Mouse (Mus musculus) hematopoietic stem cell, adult 5-6 weeks (primary cell): Measurements from ENCODE around the gene Mettl25. TPM values are rescaled to one million over a fixed set of nuclear protein-coding genes. Genes with fewer than 3 reads are reported as not detected.

Experiments used
- ATAC-seq, 2 experiments: fragments of 125-278 bp in 1 of 2; replicated peaks in 1 of 2; 2 replicates each; pipeline ENCODE4 v1.8.0; 2016 to 2017; ENCODE audit warnings: inconsistent platforms in 2 of 2, mild to moderate bottlenecking in 2 of 2, moderate number of reproducible peaks in 2 of 2, low read depth in 1 of 2, moderate TSS enrichment in 1 of 2; ENCODE audit not compliant: low FRiP score in 2 of 2, poor library complexity in 2 of 2, severe bottlenecking in 2 of 2, insufficient read depth in 1 of 2, low TSS enrichment in 1 of 2
- total RNA-seq: library from RNA; stranded (forward); fragments of 172-1452, 232-1000 nt; gene quantifications from 2 replicates; pipeline ENCODE4 v1.2.3, GENCODE M21; 2017

Mettl25 gene
- total RNA-seq, 1 experiment from 2014 or later: 14.3 TPM

GRCm38 (mm10) chr10:105763959-105764358 lies 77.2 kb downstream of the Mettl25 start:
- ATAC-seq: no peak

- ATAC-seq: peak in 1 of 2 experiments; percentile 39; a peak in 2 of 4 replicates
Measured at GRCm38 (mm10) chr10:105760460-105760859, 80.7 kb downstream of the Mettl25 start.

- peak; percentile 76 to 78; a peak in 3 of 4 replicates for ATAC-seq
Measured at GRCm38 (mm10) chr10:105760046-105760445, 81.1 kb downstream of the Mettl25 start.

GRCm38 (mm10) chr10:105753831-105754605 lies 87.2 kb downstream of the Mettl25 start:
- ATAC-seq: no peak

GRCm38 (mm10) chr10:105746019-105746418 lies 95.2 kb downstream of the Mettl25 start:
- no peak for ATAC-seq

- ATAC-seq: no peak
Measured at GRCm38 (mm10) chr10:105741736-105742135, 99.4 kb downstream of the Mettl25 start.

GRCm38 (mm10) chr10:105738942-105739341 lies 102.2 kb downstream of the Mettl25 start:
- no peak for ATAC-seq

- ATAC-seq: no peak
Measured at GRCm38 (mm10) chr10:105727798-105728197, 113.4 kb downstream of the Mettl25 start.

- no peak for ATAC-seq
Measured at GRCm38 (mm10) chr10:105727353-105727752, 113.8 kb downstream of the Mettl25 start.

GRCm38 (mm10) chr10:105714844-105715243 lies 126.3 kb downstream of the Mettl25 start:
- peak; percentile 72 to 82; a peak in 3 of 4 replicates for ATAC-seq

GRCm38 (mm10) chr10:105714366-105714765 lies 126.8 kb downstream of the Mettl25 start:
- peak; percentile 14 to 42; a peak in 2 of 4 replicates for ATAC-seq

GRCm38 (mm10) chr10:105713222-105713621 lies 128.0 kb downstream of the Mettl25 start:
- no peak for ATAC-seq

Other genes with a start within 250 kb of the Mettl25 start
- 35.0 and 39.8 TPM in 2 replicates for gene Ccdc59, start 313 bp downstream of the Mettl25 start, total RNA-seq